Mouse (Mus musculus) testis, postnatal 14 days (tissue): ENCODE data around the gene Glycam1.

Experiments
- DNase-seq: peaks from one replicate; pipeline ENCODE4 v3.0.0; 2021; ENCODE audit warnings: low spot score

The Glycam1 gene

GRCm38 (mm10) chr15:103519386-103520378, 45.2 kb downstream of the Glycam1 start:
- DNase-seq = no peak

- no peak for DNase-seq
These were observed 46.1 kb downstream of the Glycam1 start for GRCm38 (mm10) chr15:103518600-103519385.

GRCm38 (mm10) chr15:103514914-103515313, 50.0 kb downstream of the Glycam1 start:
- DNase-seq = no peak

- peak; percentile 74 for DNase-seq
These were observed 50.8 kb downstream of the Glycam1 start for GRCm38 (mm10) chr15:103514119-103514518.

GRCm38 (mm10) chr15:103513621-103514031, 51.3 kb downstream of the Glycam1 start:
- no peak for DNase-seq
